Mouse (Mus musculus): ENCODE data around the gene Ccdc107. TPM values are rescaled to one million over a fixed set of nuclear protein-coding genes. Genes with fewer than 3 reads are reported as not detected.
"Not testable (repeated sequence)": the region's sequence is repeated elsewhere in the genome, so short reads cannot be mapped to it uniquely, and the experiment has no call there.

Gene Ccdc107
- total and polyA plus RNA-seq, 2 experiments from 2014 or later, result 74.0 to 107 TPM

DNA sequence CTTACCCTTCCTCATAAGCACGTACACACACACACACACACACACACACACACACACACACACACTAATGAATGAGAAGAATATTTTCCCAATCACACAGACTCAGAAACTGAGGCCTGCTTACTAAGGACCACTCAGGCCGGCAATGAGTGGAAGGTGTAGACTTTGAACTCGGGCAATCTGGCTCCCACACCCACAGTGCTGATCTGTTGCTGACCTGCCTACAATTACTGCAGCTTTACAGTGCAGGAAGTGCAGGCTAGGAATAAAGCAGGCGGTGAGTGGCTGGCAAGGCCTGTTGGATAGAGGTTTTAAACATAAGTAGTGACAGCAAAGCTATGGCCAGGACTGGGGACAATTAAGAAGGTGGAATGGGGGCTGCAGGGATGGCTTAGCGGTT is 11.7 kb upstream of the Ccdc107 start:
- TF ChIP-seq CTCF (IDR thresholded peaks at IDR 0.05), result no peak
- 84% methylated on average over 5 of the region's 5 CpGs for WGBS
- Histone ChIP-seq H3K4me1 (ENCODE audit: insufficient read depth, low read length) (no peaks in the 10 kb centered on the region), H3K27ac (ENCODE audit: low read depth, low read length) (no peak overlapping the region), H3K36me3 (ENCODE audit: insufficient read depth, low read length) (no peaks in the 10 kb centered on the region), H3K9me3 (ENCODE audit: low read length) (no peaks in the 10 kb centered on the region), H3K4me2 (ENCODE audit: low read depth, low read length, poor library complexity, severe bottlenecking) (no peak overlapping the region), H3K4me3 (ENCODE audit: low read depth, low read length) (no peak overlapping the region), H3K27me3 (ENCODE audit: insufficient read depth, low read length) (no peaks in the 10 kb centered on the region), H3K9ac (replicated peaks; ENCODE audit: low read length, poor library complexity, severe bottlenecking) (no peak overlapping the region)
- no peak for DNase-seq (ENCODE audit: low spot score)
- ATAC-seq (ENCODE audit: low FRiP score), result no peak

GRCm38 (mm10) chr4:43481894-43482456 is 10.7 kb upstream of the Ccdc107 start:
- no peak for ATAC-seq (ENCODE audit: low FRiP score)
- WGBS, result 69% methylated on average over 7 of the region's 7 CpGs
- Histone ChIP-seq H3K4me3 (ENCODE audit: low read depth, low read length) (no peak overlapping the region), H3K36me3 (ENCODE audit: insufficient read depth, low read length) (no peaks in the 10 kb centered on the region), H3K4me2 (ENCODE audit: low read depth, low read length, poor library complexity, severe bottlenecking) (no peak overlapping the region), H3K4me1 (ENCODE audit: insufficient read depth, low read length) (no peaks in the 10 kb centered on the region), H3K9ac (replicated peaks; ENCODE audit: low read length, poor library complexity, severe bottlenecking) (no peak overlapping the region), H3K27ac (ENCODE audit: low read depth, low read length) (no peak overlapping the region), H3K9me3 (ENCODE audit: low read length) (no peaks in the 10 kb centered on the region), H3K27me3 (ENCODE audit: insufficient read depth, low read length) (no peaks in the 10 kb centered on the region)
- DNase-seq (ENCODE audit: low spot score), result no peak
- TF ChIP-seq CTCF (IDR thresholded peaks at IDR 0.05), result no peak

- Histone ChIP-seq H3K4me2 (ENCODE audit: low read depth, low read length, poor library complexity, severe bottlenecking) (no peak overlapping the region), H3K4me1 (ENCODE audit: insufficient read depth, low read length) (no peaks in the 10 kb centered on the region), H3K27ac (ENCODE audit: low read depth, low read length) (no peak overlapping the region), H3K36me3 (ENCODE audit: insufficient read depth, low read length) (no peaks in the 10 kb centered on the region), H3K4me3 (ENCODE audit: low read depth, low read length) (no peak overlapping the region), H3K9me3 (ENCODE audit: low read length) (no peaks in the 10 kb centered on the region), H3K27me3 (ENCODE audit: insufficient read depth, low read length) (no peaks in the 10 kb centered on the region), H3K9ac (replicated peaks; ENCODE audit: low read length, poor library complexity, severe bottlenecking) (no peak overlapping the region)
- 75% methylated on average over 10 of the region's 10 CpGs for WGBS
- TF ChIP-seq CTCF (IDR thresholded peaks at IDR 0.05), result no peak
- ATAC-seq (ENCODE audit: low FRiP score) (no peak), DNase-seq (ENCODE audit: low spot score) (no peak)
These were observed 10.1 kb upstream of the Ccdc107 start for GRCm38 (mm10) chr4:43482591-43482990.

DNA sequence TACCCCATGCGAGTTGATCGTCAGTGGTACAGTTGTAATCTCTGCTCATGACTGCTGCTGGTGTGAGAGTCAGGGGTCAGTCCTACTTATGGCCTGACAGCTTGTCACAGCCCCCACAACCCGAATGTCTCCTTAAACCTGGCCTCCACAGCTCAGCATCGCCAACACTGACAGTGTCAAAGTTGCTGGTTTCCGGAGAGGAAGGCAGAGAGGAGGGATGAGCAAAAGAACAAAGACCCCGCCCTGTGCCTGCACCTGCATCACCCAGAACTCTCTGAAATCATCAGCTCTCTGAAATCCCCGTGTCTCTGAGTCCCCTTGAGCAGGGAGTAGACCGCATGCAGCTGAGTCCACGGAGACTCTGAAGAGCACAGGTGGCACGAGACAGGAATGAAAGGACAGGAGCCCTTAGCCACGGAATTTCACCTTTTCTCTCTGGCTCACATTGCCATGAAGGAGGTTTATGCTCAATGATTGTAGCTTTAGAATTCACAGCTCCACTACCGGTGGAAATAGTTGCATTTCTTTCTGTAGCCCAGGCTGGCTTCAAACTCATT is 9.1 kb upstream of the Ccdc107 start, which contains the start of gene Sit1:
Gene Sit1 (minus strand): TSS at position 200 of the 557 bp plus-strand sequence.
- ATAC-seq (ENCODE audit: low FRiP score), result no peak
- Histone ChIP-seq H3K4me1 (ENCODE audit: insufficient read depth, low read length) (no peaks in the 10 kb centered on the region), H3K36me3 (ENCODE audit: insufficient read depth, low read length) (no peaks in the 10 kb centered on the region), H3K9ac (replicated peaks; ENCODE audit: low read length, poor library complexity, severe bottlenecking) (no peak within 1 kb of the TSS), H3K4me3 (ENCODE audit: low read depth, low read length) (no peak within 1 kb of the TSS), H3K4me2 (ENCODE audit: low read depth, low read length, poor library complexity, severe bottlenecking) (no peak within 1 kb of the TSS), H3K27ac (ENCODE audit: low read depth, low read length) (no peak within 1 kb of the TSS), H3K27me3 (ENCODE audit: insufficient read depth, low read length) (no peaks in the 10 kb centered on the region), H3K9me3 (ENCODE audit: low read length) (no peaks in the 10 kb centered on the region)
- TF ChIP-seq CTCF (IDR thresholded peaks at IDR 0.05), result no peak
- 62% methylated on average over 12 of the region's 12 CpGs for WGBS
- DNase-seq (ENCODE audit: low spot score), result no peak

GRCm38 (mm10) chr4:43485666-43486065 is 7.0 kb upstream of the Ccdc107 start:
- not testable (repeated sequence) for ATAC-seq (ENCODE audit: low FRiP score); H3K27me3 ChIP-seq (ENCODE audit: insufficient read depth, low read length); DNase-seq (ENCODE audit: low spot score); H3K4me2 ChIP-seq (ENCODE audit: low read depth, low read length, poor library complexity, severe bottlenecking); H3K4me1 ChIP-seq (ENCODE audit: insufficient read depth, low read length); H3K4me3 ChIP-seq (ENCODE audit: low read depth, low read length); H3K9ac ChIP-seq (replicated peaks; ENCODE audit: low read length, poor library complexity, severe bottlenecking); H3K36me3 ChIP-seq (ENCODE audit: insufficient read depth, low read length); H3K27ac ChIP-seq (ENCODE audit: low read depth, low read length); H3K9me3 ChIP-seq (ENCODE audit: low read length)
- TF ChIP-seq CTCF (IDR thresholded peaks at IDR 0.05), result peak; percentile 37; the same call in 1 of the 2 replicates
- 86% methylated on average over 5 of the region's 5 CpGs for WGBS

- 95% methylated on average over 3 of the region's 3 CpGs for WGBS
- Histone ChIP-seq H3K4me1 (ENCODE audit: insufficient read depth, low read length) (no peaks in the 10 kb centered on the region), H3K27ac (ENCODE audit: low read depth, low read length) (no peak overlapping the region), H3K9ac (replicated peaks; ENCODE audit: low read length, poor library complexity, severe bottlenecking) (no peak overlapping the region), H3K9me3 (ENCODE audit: low read length) (no peaks in the 10 kb centered on the region), H3K36me3 (ENCODE audit: insufficient read depth, low read length) (no peaks in the 10 kb centered on the region), H3K4me2 (ENCODE audit: low read depth, low read length, poor library complexity, severe bottlenecking) (no peak overlapping the region), H3K27me3 (ENCODE audit: insufficient read depth, low read length) (no peaks in the 10 kb centered on the region), H3K4me3 (ENCODE audit: low read depth, low read length) (no peak overlapping the region)
- ATAC-seq (ENCODE audit: low FRiP score) (no peak), DNase-seq (ENCODE audit: low spot score) (no peak)
- TF ChIP-seq CTCF (IDR thresholded peaks at IDR 0.05), result no peak
These were observed 3.1 kb upstream of the Ccdc107 start for GRCm38 (mm10) chr4:43489611-43490010.
